Mouse (Mus musculus) hindbrain, postnatal 0 days (tissue): Measurements from ENCODE around the gene Id2. TPM values are rescaled to one million over a fixed set of nuclear protein-coding genes. Genes with fewer than 3 reads are reported as not detected.
A peak's percentile ranks its signal among the peaks of the same experiment; 100 is the strongest.

Experiments used
- ATAC-seq: fragments of 200-750 bp; cut with Nextera tagmentation; 2 replicates; pipeline ENCODE4 v1.8.0; 2017; ENCODE audit warnings: mild to moderate bottlenecking, moderate TSS enrichment, moderate library complexity
- DNase-seq: peaks from one replicate; pipeline ENCODE4 v3.0.0-alpha.2; 2015; ENCODE audit warnings: low spot score
- H3K27ac ChIP-seq: fragments of 300-500 bp; sonication (generic); 2 replicates; pipeline ENCODE4 v1.5.1; 2014; ENCODE audit warnings: mild to moderate bottlenecking
- H3K27me3 ChIP-seq: fragments of 300-500 bp; sonication (generic); 2 replicates; pipeline ENCODE4 v1.6.1; 2014; ENCODE audit warnings: low read length, mixed read lengths; ENCODE audit not compliant: insufficient read depth
- H3K36me3 ChIP-seq: fragments of 300-500 bp; sonication (generic); 2 replicates; pipeline ENCODE4 v1.6.1; 2014; ENCODE audit warnings: low read length, mixed read lengths; ENCODE audit not compliant: insufficient read depth
- H3K4me1 ChIP-seq: fragments of 300-500 bp; sonication (generic); 2 replicates; pipeline ENCODE4 v1.6.1; 2014; ENCODE audit warnings: antibody characterized with exemption, low read length, mixed read lengths; ENCODE audit not compliant: insufficient read depth
- H3K4me2 ChIP-seq: fragments of 300-500 bp; sonication (generic); 2 replicates; pipeline ENCODE4 v1.6.1; 2014; ENCODE audit warnings: low read depth, mild to moderate bottlenecking, low read length, moderate library complexity, mixed read lengths
- H3K4me3 ChIP-seq: fragments of 300-500 bp; sonication (generic); 2 replicates; pipeline ENCODE4 v1.5.1; 2014; ENCODE audit warnings: low read length
- H3K9ac ChIP-seq: fragments of 300-500 bp; sonication (generic); replicated peaks from 2 replicates; pipeline ENCODE4 v1.6.1; 2014; ENCODE audit warnings: mild to moderate bottlenecking, low read length, moderate library complexity, mixed read lengths
- H3K9me3 ChIP-seq: fragments of 300-500 bp; sonication (generic); 2 replicates; pipeline ENCODE4 v1.6.1; 2016; ENCODE audit warnings: low read length, mixed read lengths
- CTCF ChIP-seq: IDR thresholded peaks from 2 replicates; pipeline ENCODE4 v1.5.1; 2016; ENCODE audit warnings: antibody characterized with exemption, control low read depth, low read depth
- WGBS: fragments of 180-500 bp; shearing (Covaris S2); extraction: QIAGEN DNeasy Blood & Tissue Kit; methylation state at CpG from one replicate; pipeline ENCODE4 v1.1.7; 2014; 5-methylcytosine and 5-hydroxymethylcytosine counted together
- polyA plus RNA-seq: library from polyadenylated mRNA; unstranded; fragments of >200 nt; fragmentation: Nextera tagmentation; extraction: Ambion mirVana; gene quantifications from 2 replicates; pipeline ENCODE4 v1.2.1, GENCODE M21; 2015
- total RNA-seq: library from RNA; depleted of rRNA; stranded (reverse); fragments of >200 nt; gene quantifications from 2 replicates; pipeline ENCODE4 v1.2.3, GENCODE M21; 2014

Gene Id2
- total and polyA plus RNA-seq, 2 experiments from 2014 or later: 242 to 518 TPM

DNA sequence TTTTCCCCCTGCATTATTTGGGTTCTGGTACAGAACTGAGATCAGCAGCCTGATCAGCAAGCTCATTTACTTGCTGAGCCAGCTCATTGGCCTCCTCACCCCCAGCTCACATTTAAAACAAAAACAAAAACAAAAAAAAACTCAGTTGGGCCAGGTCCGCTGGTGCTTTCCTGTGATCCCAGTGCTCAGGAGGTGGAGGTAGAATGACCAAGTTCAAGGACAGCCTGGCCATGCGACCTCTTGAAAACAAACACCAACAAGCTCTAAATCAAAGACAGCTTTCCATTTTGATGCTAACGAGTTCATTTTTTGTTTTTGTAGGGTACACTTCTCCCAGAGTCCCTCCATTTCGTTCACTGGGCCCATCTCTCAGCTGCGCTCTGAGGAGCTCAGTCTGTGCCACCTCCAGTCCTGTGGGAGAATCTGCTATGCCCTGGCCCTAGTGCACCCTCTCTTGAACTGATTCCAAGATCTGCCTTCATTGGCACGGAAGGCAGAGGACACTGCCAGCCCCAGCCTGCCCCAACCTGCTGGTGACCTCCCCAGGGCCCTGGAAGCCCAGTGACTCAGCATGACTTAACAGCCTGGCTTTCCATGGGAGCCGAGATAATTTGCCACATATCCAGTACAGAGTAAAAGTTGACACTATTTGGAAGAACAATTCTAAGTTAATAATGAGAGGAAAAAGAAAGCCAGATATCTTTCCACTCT, 13.2 kb upstream of the Id2 start:
- no peaks in the 10 kb centered on the region for H3K27me3 ChIP-seq
- ATAC-seq (peak; percentile 59; the same call in 1 of the 2 replicates), DNase-seq (no peak)
- H3K9me3 ChIP-seq: no peaks in the 10 kb centered on the region
- no peak overlapping the region for H3K9ac ChIP-seq
- no peak overlapping the region for H3K4me2 ChIP-seq
- H3K4me1 ChIP-seq: no peaks in the 10 kb centered on the region
- no peak for TF ChIP-seq CTCF
- H3K4me3 ChIP-seq: no peak overlapping the region
- no peak overlapping the region for H3K27ac ChIP-seq
- no peaks in the 10 kb centered on the region for H3K36me3 ChIP-seq
- 55% methylated on average over 7 of the region's 7 CpGs for WGBS

DNA sequence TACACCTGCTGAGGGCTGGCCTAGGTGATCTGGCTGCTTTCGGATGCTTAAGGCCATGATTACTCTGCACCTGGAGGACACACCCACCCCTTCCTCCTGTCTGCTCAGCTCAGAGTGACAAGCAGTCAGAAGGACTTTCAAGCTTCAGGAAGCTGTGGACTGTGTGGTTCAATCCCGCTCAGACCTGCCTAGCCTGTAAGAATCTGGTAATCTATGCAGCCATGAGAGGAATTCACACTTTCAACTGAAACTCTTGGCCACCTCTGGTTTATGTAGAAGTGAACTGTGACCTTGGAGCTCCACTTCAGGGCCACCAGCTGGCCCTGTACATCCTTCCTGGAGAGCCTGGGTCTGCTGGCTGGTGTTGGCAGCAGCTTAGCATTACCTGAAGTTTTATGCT, 11.9 kb upstream of the Id2 start:
- H3K4me2 ChIP-seq: no peak overlapping the region
- no peaks in the 10 kb centered on the region for H3K36me3 ChIP-seq
- H3K4me3 ChIP-seq: no peak overlapping the region
- H3K9me3 ChIP-seq: no peaks in the 10 kb centered on the region
- no peak for TF ChIP-seq CTCF
- WGBS: 86% methylated on average over 2 of the region's 2 CpGs
- no peaks in the 10 kb centered on the region for H3K27me3 ChIP-seq
- no peak overlapping the region for H3K27ac ChIP-seq
- no peak overlapping the region for H3K9ac ChIP-seq
- H3K4me1 ChIP-seq: no peaks in the 10 kb centered on the region
- ATAC-seq (no peak), DNase-seq (no peak)

DNA sequence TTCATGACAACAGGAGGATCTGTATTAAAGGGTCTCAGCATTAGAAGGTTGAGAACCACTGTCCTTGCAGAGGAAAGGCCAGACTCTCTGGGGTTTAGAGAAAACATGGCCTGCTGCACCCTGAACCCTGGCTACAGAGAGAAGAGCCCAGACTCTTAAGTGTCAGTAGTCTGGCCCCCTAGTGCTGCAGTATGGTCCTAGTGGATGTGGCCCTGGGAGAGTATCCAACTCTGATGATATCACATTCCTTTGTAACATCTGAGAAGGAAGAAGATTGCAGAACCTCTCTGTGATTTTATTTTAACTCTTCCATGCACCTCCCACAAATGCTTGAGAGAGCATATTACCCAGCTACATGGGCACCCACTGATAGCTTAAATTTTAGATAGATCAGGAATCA, 7.6 kb upstream of the Id2 start:
- Histone ChIP-seq H3K36me3 (no peaks in the 10 kb centered on the region), H3K9ac (no peak overlapping the region), H3K9me3 (no peaks in the 10 kb centered on the region), H3K4me1 (no peaks in the 10 kb centered on the region; the same call in 1 of the 2 replicates), H3K4me2 (no peak overlapping the region), H3K27ac (no peak overlapping the region), H3K27me3 (no peaks in the 10 kb centered on the region), H3K4me3 (no peak overlapping the region)
- DNase-seq (no peak), ATAC-seq (no peak)
- TF ChIP-seq CTCF: no peak

DNA sequence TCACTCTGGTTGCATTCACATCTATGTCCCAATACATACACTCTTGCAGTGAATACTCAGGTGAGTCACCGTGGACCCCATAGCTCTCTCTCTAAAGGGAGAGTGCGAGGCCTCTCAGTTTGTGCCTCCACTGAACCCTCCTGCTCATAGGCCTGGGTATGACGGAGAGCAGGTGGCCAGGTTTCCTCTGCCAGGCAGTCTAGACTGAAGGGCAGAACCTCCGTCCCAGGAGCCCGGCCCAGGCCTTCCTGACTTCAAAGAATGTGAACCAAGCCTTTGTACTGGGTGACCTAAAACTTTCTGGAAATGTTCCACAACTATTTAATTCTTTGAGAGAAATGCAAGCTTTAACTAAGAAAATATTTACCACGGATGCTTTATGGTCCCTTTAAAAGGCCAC, 7.0 kb upstream of the Id2 start:
- H3K4me3 ChIP-seq: no peak overlapping the region
- 80% methylated on average over 6 of the region's 6 CpGs for WGBS
- H3K27me3 ChIP-seq: no peaks in the 10 kb centered on the region
- H3K9ac ChIP-seq: no peak overlapping the region
- DNase-seq (no peak), ATAC-seq (no peak)
- H3K27ac ChIP-seq: no peak overlapping the region
- TF ChIP-seq CTCF: no peak
- H3K4me2 ChIP-seq: no peak overlapping the region
- no peaks in the 10 kb centered on the region for H3K36me3 ChIP-seq
- no peaks in the 10 kb centered on the region for H3K9me3 ChIP-seq
- no peaks in the 10 kb centered on the region; the same call in 1 of the 2 replicates for H3K4me1 ChIP-seq

DNA sequence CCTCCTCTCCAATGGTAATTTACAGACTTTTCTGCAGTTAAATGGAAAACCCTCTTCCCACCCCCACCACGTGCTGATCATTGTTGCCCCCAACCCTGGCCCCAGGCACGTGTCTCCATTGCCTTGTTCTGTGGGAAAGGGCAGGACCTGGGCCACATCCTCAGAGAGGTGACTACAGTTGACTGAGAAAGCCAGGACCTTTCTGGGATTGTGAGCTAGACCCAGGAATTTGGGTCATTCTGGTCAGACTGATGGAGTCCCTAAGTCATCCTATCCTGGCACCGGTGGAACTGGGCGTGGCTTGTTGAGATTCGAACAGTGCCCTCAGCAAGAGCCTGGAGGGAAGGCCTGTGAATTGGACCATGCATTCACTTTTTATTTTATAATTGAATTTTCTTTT, 4.4 kb upstream of the Id2 start:
- peak overlapping the region; percentile 95 for H3K4me2 ChIP-seq
- peak overlapping the region; percentile 91; the same call in 1 of the 2 replicates for H3K27ac ChIP-seq
- no peak for TF ChIP-seq CTCF
- H3K4me1 ChIP-seq: peaks cover 10% of the 10 kb centered on the region
- DNase-seq (no peak), ATAC-seq (no peak)
- H3K27me3 ChIP-seq: no peaks in the 10 kb centered on the region
- no peak overlapping the region; the same call in 1 of the 2 replicates for H3K4me3 ChIP-seq
- no peaks in the 10 kb centered on the region for H3K9me3 ChIP-seq
- peak overlapping the region; percentile 68; the same call in 1 of the 2 replicates for H3K9ac ChIP-seq
- H3K36me3 ChIP-seq: no peaks in the 10 kb centered on the region
- 19% methylated on average over 5 of the region's 5 CpGs for WGBS

DNA sequence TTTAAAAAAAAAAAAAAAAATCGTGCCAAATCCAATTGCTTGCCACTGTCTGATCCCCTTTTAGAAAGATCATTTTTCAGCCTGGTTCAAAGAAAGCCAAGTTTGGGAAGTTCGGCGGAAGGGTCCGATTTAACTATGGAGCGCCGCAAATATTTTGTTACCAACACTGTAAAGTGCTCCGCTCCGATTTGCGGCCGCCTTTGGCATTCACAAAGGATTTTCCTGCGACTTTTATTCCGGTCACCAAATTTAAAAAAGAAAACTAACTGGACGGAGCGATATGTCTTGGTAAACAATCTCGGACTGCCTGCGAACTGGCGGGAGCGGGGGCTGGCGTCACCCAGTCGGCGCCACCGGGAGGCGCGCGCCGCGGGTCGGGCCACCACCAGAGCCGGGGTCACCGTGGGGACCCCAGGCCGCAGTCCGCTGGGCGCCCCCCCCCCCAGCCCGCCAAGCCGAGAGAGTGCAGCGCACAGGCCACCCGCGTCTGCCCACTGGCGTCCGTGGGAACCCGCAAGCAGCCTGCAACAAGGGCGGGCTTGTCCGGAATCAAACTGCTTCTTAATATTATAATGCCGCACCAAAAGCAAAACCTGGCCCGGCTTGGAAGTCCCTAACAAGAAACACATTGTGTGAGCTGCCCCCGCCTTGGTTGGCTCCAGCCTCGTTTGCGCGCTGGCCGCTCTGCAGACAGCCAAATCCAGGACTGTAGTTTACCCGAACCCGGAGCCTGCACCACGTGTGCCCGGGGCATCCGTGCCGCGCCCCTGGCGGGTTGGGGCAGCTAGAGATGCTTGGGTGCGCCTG, 3.7 kb upstream of the Id2 start:
- under 1% methylated on average over 58 of the region's 59 CpGs for WGBS
- H3K27me3 ChIP-seq: no peaks in the 10 kb centered on the region
- H3K4me2 ChIP-seq: peak overlapping the region; percentile 95
- H3K27ac ChIP-seq: peak overlapping the region; percentile 91
- H3K36me3 ChIP-seq: no peaks in the 10 kb centered on the region
- peak overlapping the region; percentile 68 for H3K9ac ChIP-seq
- H3K9me3 ChIP-seq: no peaks in the 10 kb centered on the region
- peak; percentile 11 for ATAC-seq
- peak overlapping the region; percentile 52 for H3K4me3 ChIP-seq
- H3K4me1 ChIP-seq: peaks cover 10% of the 10 kb centered on the region
- TF ChIP-seq CTCF: no peak
- DNase-seq: peak; percentile 71
